In genomic region chr2:131159491-131159910, GRCm38 (mm10) we compare ENCODE assay signal across 8 mouse cellular contexts. TPM values are rescaled to one million over a fixed set of nuclear protein-coding genes. Genes with fewer than 3 reads are reported as not detected.
DNase-seq lines count a peak whose midpoint lies in the region; ATAC-seq and TF ChIP-seq lines count a peak whose summit lies in the region.

No protein-coding gene starts in this region.

- H3K36me3 ChIP-seq in hindbrain, embryonic 12.5 days: no peaks in the 10 kb centered on the region
- no peaks in the 10 kb centered on the region; the same call in none of the 2 replicates for H3K36me3 ChIP-seq in liver, postnatal 0 days (replicated peaks; ENCODE audit: insufficient read depth, low read length)
- H3K36me3 ChIP-seq in neural tube, embryonic 13.5 days: peaks cover 6% of the 10 kb centered on the region; the same call in 1 of the 2 replicates

- no peaks in the 10 kb centered on the region for H3K27me3 ChIP-seq in hindbrain, embryonic 12.5 days
- no peaks in the 10 kb centered on the region for H3K27me3 ChIP-seq in liver, postnatal 0 days (ENCODE audit: insufficient read depth, low read length)
- no peaks in the 10 kb centered on the region for H3K27me3 ChIP-seq in neural tube, embryonic 13.5 days

- peak overlapping the region; percentile 83 for H3K9ac ChIP-seq in hindbrain, embryonic 12.5 days
- H3K9ac ChIP-seq in liver, postnatal 0 days (replicated peaks): peak overlapping the region; percentile 75
- peak overlapping the region; percentile 92 for H3K9ac ChIP-seq in neural tube, embryonic 13.5 days

- H3K27ac ChIP-seq in hindbrain, embryonic 12.5 days: peak overlapping the region; percentile 79
- H3K27ac ChIP-seq in liver, postnatal 0 days (ENCODE audit: low read depth): peak overlapping the region; percentile 85
- H3K27ac ChIP-seq in neural tube, embryonic 13.5 days (replicated peaks): peak overlapping the region; percentile 93

- peak; percentile 39; the same call in 1 of the 2 replicates for TF ChIP-seq EP300 in liver, postnatal 0 days (IDR thresholded peaks at IDR 0.05; ENCODE audit: low read depth)

- TF ChIP-seq CTCF in liver, postnatal 0 days (IDR thresholded peaks at IDR 0.05; ENCODE audit: low read depth): no peak

- DNase-seq in adrenal gland, postnatal 10 days: peak; percentile 51
- no peak for DNase-seq in adrenal gland, adult 8-10 months
- peak; percentile 30 for DNase-seq in right cerebral cortex, postnatal 25 days
- DNase-seq in right cerebral cortex, postnatal 14 days: no peak
- DNase-seq in liver, postnatal 0 days: peak; percentile 73
- no peak for DNase-seq in layer of hippocampus, postnatal 14 days (ENCODE audit: low spot score in 2 of 2)

- peak overlapping the region; percentile 55 for H3K4me3 ChIP-seq in hindbrain, embryonic 12.5 days
- peak overlapping the region; percentile 61 for H3K4me3 ChIP-seq in liver, postnatal 0 days (ENCODE audit: low read depth, low read length)
- H3K4me3 ChIP-seq in neural tube, embryonic 13.5 days: peak overlapping the region; percentile 60

- peak overlapping the region; percentile 81 for H3K4me2 ChIP-seq in hindbrain, embryonic 12.5 days (replicated peaks)
- H3K4me2 ChIP-seq in liver, postnatal 0 days (ENCODE audit: low read depth, low read length): peak overlapping the region; percentile 93
- peak overlapping the region; percentile 95 for H3K4me2 ChIP-seq in neural tube, embryonic 13.5 days

- WGBS in hindbrain, embryonic 12.5 days: 1% methylated on average over 18 of the region's 18 CpGs
- 0% methylated on average over 18 of the region's 18 CpGs for WGBS in liver, postnatal 0 days (ENCODE audit: insufficient replicate concordance)
- under 1% methylated on average over 18 of the region's 18 CpGs for whole genome bisulfite sequencing in neural tube, embryonic 13.5 days

- H3K4me1 ChIP-seq in hindbrain, embryonic 12.5 days: peaks cover 35% of the 10 kb centered on the region
- H3K4me1 ChIP-seq in liver, postnatal 0 days (ENCODE audit: insufficient read depth): peaks cover 24% of the 10 kb centered on the region
- H3K4me1 ChIP-seq in neural tube, embryonic 13.5 days (replicated peaks): peaks cover 43% of the 10 kb centered on the region

- ATAC-seq in hindbrain, embryonic 12.5 days (ENCODE audit: low FRiP score): peak; percentile 75
- peak; percentile 81 for ATAC-seq in liver, postnatal 0 days
- ATAC-seq in neural tube, embryonic 13.5 days (ENCODE audit: low read depth): peak; percentile 60

- H3K9me3 ChIP-seq in hindbrain, embryonic 12.5 days (replicated peaks): 0 out of 2 replicates have a peak, but pooled peaks cover under 1% of the 10 kb centered on the region
- no peaks in the 10 kb centered on the region for H3K9me3 ChIP-seq in liver, postnatal 0 days (ENCODE audit: low read length)
- H3K9me3 ChIP-seq in neural tube, embryonic 13.5 days: no peaks in the 10 kb centered on the region

RNA-seq across cellular contexts. Expression of gene 1700037H04Rik, which starts 0.4 kb away (rescaled TPM):
- total RNA-seq in adrenal gland, postnatal 10 days (2021): 10 to 100 TPM; 82.0 to 96.4 TPM
- 10 to 100 TPM; 32.2 to 68.7 (median 53.9) TPM for total RNA-seq in adrenal gland, adult 8-10 months (2022)
- polyA plus RNA-seq in hindbrain, embryonic 12.5 days (2016; fragmentation: Nextera tagmentation; extraction: Ambion mirVana): 87.4 and 89.7 TPM in 2 replicates
- polyA plus RNA-seq in liver, postnatal 0 days (2015; fragmentation: Nextera tagmentation; extraction: Ambion mirVana): 58.1 and 61.6 TPM in 2 replicates
- 88.3 and 99.0 TPM in 2 replicates for polyA plus RNA-seq in neural tube, embryonic 13.5 days (2015; fragmentation: Nextera tagmentation; extraction: Ambion mirVana)
- 10 to 100 TPM; 64.5 to 64.6 TPM for total RNA-seq in layer of hippocampus, postnatal 14 days (2021)

RNA-seq across cellular contexts. Expression of gene Cenpb, which starts 20.4 kb away (rescaled TPM):
- 10 to 100 TPM; 76.2 to 86.6 TPM for total RNA-seq in adrenal gland, postnatal 10 days (2021)
- total RNA-seq in adrenal gland, adult 8-10 months (2022): 10 to 100 TPM; 63.5 to 76.9 (median 73.5) TPM
- 18.3 and 18.5 TPM in 2 replicates for polyA plus RNA-seq in hindbrain, embryonic 12.5 days (2016; fragmentation: Nextera tagmentation; extraction: Ambion mirVana)
- 4.2 and 4.8 TPM in 2 replicates for polyA plus RNA-seq in liver, postnatal 0 days (2015; fragmentation: Nextera tagmentation; extraction: Ambion mirVana)
- 12.6 and 12.7 TPM in 2 replicates for polyA plus RNA-seq in neural tube, embryonic 13.5 days (2015; fragmentation: Nextera tagmentation; extraction: Ambion mirVana)
- total RNA-seq in layer of hippocampus, postnatal 14 days (2021): 100 to 1,000 TPM; 102 to 109 TPM

RNA-seq across cellular contexts. Expression of gene Gm11037, which starts 26.2 kb away (rescaled TPM):
- total RNA-seq in adrenal gland, postnatal 10 days (2021): not detected
- not detected for total RNA-seq in adrenal gland, adult 8-10 months (2022)
- polyA plus RNA-seq in hindbrain, embryonic 12.5 days (2016; fragmentation: Nextera tagmentation; extraction: Ambion mirVana): not detected in 2 replicates
- polyA plus RNA-seq in liver, postnatal 0 days (2015; fragmentation: Nextera tagmentation; extraction: Ambion mirVana): not detected in 2 replicates
- polyA plus RNA-seq in neural tube, embryonic 13.5 days (2015; fragmentation: Nextera tagmentation; extraction: Ambion mirVana): not detected in 2 replicates
- not detected for total RNA-seq in layer of hippocampus, postnatal 14 days (2021)

RNA-seq across cellular contexts. Expression of gene Cdc25b, which starts 27.2 kb away (rescaled TPM):
- 10 to 100 TPM; 13.6 to 22.4 TPM for total RNA-seq in adrenal gland, postnatal 10 days (2021)
- 1 to 10 TPM; 4.5 to 9.4 (median 6.3) TPM for total RNA-seq in adrenal gland, adult 8-10 months (2022)
- polyA plus RNA-seq in hindbrain, embryonic 12.5 days (2016; fragmentation: Nextera tagmentation; extraction: Ambion mirVana): 69.8 and 85.7 TPM in 2 replicates
- 67.6 and 77.7 TPM in 2 replicates for polyA plus RNA-seq in liver, postnatal 0 days (2015; fragmentation: Nextera tagmentation; extraction: Ambion mirVana)
- polyA plus RNA-seq in neural tube, embryonic 13.5 days (2015; fragmentation: Nextera tagmentation; extraction: Ambion mirVana): 32.5 and 40.3 TPM in 2 replicates
- total RNA-seq in layer of hippocampus, postnatal 14 days (2021): 10 to 100 TPM; 17.3 to 20.8 TPM

RNA-seq across cellular contexts. Expression of gene Spef1, which starts 27.6 kb away (rescaled TPM):
- 10 to 100 TPM in 1 of 2 experiments, 1 to 10 TPM in 1; 7.4 to 10.5 TPM for total RNA-seq in adrenal gland, postnatal 10 days (2021)
- total RNA-seq in adrenal gland, adult 8-10 months (2022): 1 to 10 TPM; 4.0 to 6.4 (median 5.1) TPM
- 8.9 and 9.2 TPM in 2 replicates for polyA plus RNA-seq in hindbrain, embryonic 12.5 days (2016; fragmentation: Nextera tagmentation; extraction: Ambion mirVana)
- 0.59 and 0.65 TPM in 2 replicates for polyA plus RNA-seq in liver, postnatal 0 days (2015; fragmentation: Nextera tagmentation; extraction: Ambion mirVana)
- polyA plus RNA-seq in neural tube, embryonic 13.5 days (2015; fragmentation: Nextera tagmentation; extraction: Ambion mirVana): 6.9 and 7.9 TPM in 2 replicates
- 10 to 100 TPM; 16.2 to 18.0 TPM for total RNA-seq in layer of hippocampus, postnatal 14 days (2021)

Comparison
In these comparisons a context has a peak if more than half of its experiments do, and no peak if none do; other contexts are left out.
1. DNase-seq: peak in adrenal gland, postnatal 10 days (single experiment), right cerebral cortex, postnatal 25 days (single experiment) and liver, postnatal 0 days (single experiment); none in adrenal gland, adult 8-10 months (single experiment), right cerebral cortex, postnatal 14 days (single experiment) and layer of hippocampus, postnatal 14 days (0 of 2).
2. Peak in every context shown above with its lines, with median percentiles within 50 percentile points of each other: ATAC-seq, H3K27ac ChIP-seq, H3K4me2 ChIP-seq, H3K4me3 ChIP-seq and H3K9ac ChIP-seq.